Mouse (Mus musculus): ENCODE measurements around the gene Adam22. TPM values are rescaled to one million over a fixed set of nuclear protein-coding genes. Genes with fewer than 3 reads are reported as not detected.

Gene Adam22
- polyA plus RNA-seq, 1 experiment = 5.6 TPM

DNA sequence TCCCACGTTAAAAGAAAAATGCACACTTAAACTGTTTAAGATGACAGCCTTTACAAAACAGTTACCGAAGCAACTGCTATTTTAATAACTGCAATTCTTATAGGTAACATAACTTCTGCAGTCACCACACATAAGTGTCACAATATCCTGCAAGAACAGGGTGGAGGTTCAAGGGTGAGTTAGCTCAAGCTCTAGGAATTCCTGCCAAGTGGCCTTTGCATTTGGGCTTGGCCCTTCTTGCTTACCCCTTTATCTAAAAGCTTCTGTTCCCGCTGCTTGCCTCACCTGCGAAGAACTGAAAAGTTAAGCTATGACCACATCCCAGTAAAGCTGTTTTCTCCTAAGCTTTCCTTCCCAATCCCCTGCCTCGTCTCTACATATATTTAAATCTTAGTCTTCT is 235.4 kb downstream of the Adam22 start:
- Histone ChIP-seq H3K27me3 (ENCODE audit: control insufficient read depth, insufficient read depth, low read length, poor library complexity, severe bottlenecking) (no peaks in the 10 kb centered on the region), H3K36me3 (ENCODE audit: control insufficient read depth, insufficient read depth, low read length, poor library complexity, severe bottlenecking) (no peaks in the 10 kb centered on the region), H3K4me3 (ENCODE audit: low read depth, low read length) (no peak overlapping the region), H3K4me1 (ENCODE audit: control insufficient read depth, insufficient read depth, low read length) (no peaks in the 10 kb centered on the region), H3K9me3 (replicated peaks; ENCODE audit: control insufficient read depth, insufficient read depth, low read length, poor library complexity, severe bottlenecking) (no peaks in the 10 kb centered on the region), H3K27ac (ENCODE audit: insufficient read depth, low read length) (no peak overlapping the region), H3K9ac (ENCODE audit: low read depth, poor library complexity, severe bottlenecking) (no peak overlapping the region)
- TF ChIP-seq CTCF (IDR thresholded peaks at IDR 0.05; ENCODE audit: low read depth, low read length) = no peak
- TF ChIP-seq POLR2A (IDR thresholded peaks at IDR 0.05; ENCODE audit: insufficient read depth, low read length) = no peak
- no peak for TF ChIP-seq EP300 (IDR thresholded peaks at IDR 0.05; ENCODE audit: insufficient read depth, low read depth, low read length)

DNA sequence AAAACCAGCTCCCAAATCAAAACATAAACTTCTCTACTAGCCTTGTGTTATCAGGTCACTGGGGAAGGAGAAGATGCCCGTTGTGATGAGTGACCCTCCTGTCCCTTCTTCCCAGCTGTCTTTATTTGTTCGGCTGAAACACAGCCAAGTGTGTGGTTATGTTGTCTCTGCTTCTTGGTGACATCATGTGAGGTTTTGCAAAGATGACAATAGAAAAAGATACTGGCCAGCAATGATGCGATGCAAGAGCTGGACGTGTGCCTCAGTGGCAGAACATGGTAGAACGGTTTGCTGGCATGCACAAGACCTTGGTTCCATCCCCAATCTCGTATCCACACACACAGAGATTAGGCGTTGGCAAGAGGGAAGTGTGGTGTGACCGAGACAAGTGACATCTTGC is 236.0 kb downstream of the Adam22 start:
- Histone ChIP-seq H3K4me1 (ENCODE audit: control insufficient read depth, insufficient read depth, low read length) (no peaks in the 10 kb centered on the region), H3K36me3 (ENCODE audit: control insufficient read depth, insufficient read depth, low read length, poor library complexity, severe bottlenecking) (no peaks in the 10 kb centered on the region), H3K4me3 (ENCODE audit: low read depth, low read length) (no peak overlapping the region), H3K9ac (ENCODE audit: low read depth, poor library complexity, severe bottlenecking) (no peak overlapping the region), H3K27ac (ENCODE audit: insufficient read depth, low read length) (no peak overlapping the region), H3K27me3 (ENCODE audit: control insufficient read depth, insufficient read depth, low read length, poor library complexity, severe bottlenecking) (no peaks in the 10 kb centered on the region), H3K9me3 (replicated peaks; ENCODE audit: control insufficient read depth, insufficient read depth, low read length, poor library complexity, severe bottlenecking) (no peaks in the 10 kb centered on the region)
- TF ChIP-seq CTCF (IDR thresholded peaks at IDR 0.05; ENCODE audit: low read depth, low read length) = no peak
- no peak for TF ChIP-seq POLR2A (IDR thresholded peaks at IDR 0.05; ENCODE audit: insufficient read depth, low read length)
- TF ChIP-seq EP300 (IDR thresholded peaks at IDR 0.05; ENCODE audit: insufficient read depth, low read depth, low read length) = no peak

DNA sequence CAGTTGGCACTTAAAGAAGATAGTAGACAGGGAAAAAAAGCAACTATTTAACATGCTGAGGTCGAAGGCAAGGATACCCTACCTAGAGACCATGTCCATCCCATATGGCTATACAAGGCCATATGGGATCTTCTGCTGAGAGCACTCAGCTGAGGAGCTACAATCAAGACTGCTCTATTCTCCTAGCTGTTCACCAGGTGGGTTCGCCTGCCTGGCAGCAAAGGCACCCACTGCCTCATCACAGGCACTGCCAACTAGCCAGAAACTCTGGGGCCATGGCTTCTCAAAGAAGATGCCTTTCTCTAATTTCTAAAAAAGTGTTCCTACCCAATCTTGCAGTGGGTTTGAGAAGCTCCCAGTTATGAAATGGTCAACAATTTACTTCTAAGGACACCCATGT is 238.2 kb downstream of the Adam22 start:
- Histone ChIP-seq H3K4me1 (ENCODE audit: control insufficient read depth, insufficient read depth, low read length) (no peaks in the 10 kb centered on the region), H3K9ac (ENCODE audit: low read depth, poor library complexity, severe bottlenecking) (no peak overlapping the region), H3K27me3 (ENCODE audit: control insufficient read depth, insufficient read depth, low read length, poor library complexity, severe bottlenecking) (no peaks in the 10 kb centered on the region), H3K9me3 (replicated peaks; ENCODE audit: control insufficient read depth, insufficient read depth, low read length, poor library complexity, severe bottlenecking) (no peaks in the 10 kb centered on the region), H3K36me3 (ENCODE audit: control insufficient read depth, insufficient read depth, low read length, poor library complexity, severe bottlenecking) (no peaks in the 10 kb centered on the region), H3K27ac (ENCODE audit: insufficient read depth, low read length) (no peak overlapping the region), H3K4me3 (ENCODE audit: low read depth, low read length) (no peak overlapping the region)
- TF ChIP-seq CTCF (IDR thresholded peaks at IDR 0.05; ENCODE audit: low read depth, low read length) (no peak), EP300 (IDR thresholded peaks at IDR 0.05; ENCODE audit: insufficient read depth, low read depth, low read length) (no peak), POLR2A (IDR thresholded peaks at IDR 0.05; ENCODE audit: insufficient read depth, low read length) (no peak)

DNA sequence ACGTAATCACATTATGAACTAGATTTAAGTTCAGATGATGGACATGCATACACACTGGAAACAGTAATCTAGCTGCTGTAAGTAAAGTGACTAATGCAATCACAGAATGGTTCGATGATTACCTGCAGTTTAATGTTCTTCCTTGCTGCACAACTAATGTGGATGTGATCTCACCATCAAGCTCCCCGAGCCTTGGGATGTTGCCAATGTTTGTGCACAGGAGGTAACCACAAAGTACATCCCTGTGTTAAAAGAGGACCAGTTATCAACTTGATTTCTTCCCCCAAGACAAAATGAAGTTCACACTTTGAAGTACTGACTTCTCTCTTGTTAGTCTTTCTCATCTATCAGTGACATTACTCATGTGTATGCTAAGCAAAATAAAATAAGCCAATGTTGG is 247.0 kb downstream of the Adam22 start:
- no peak overlapping the region for H3K4me3 ChIP-seq (ENCODE audit: low read depth, low read length)
- H3K36me3 ChIP-seq (ENCODE audit: control insufficient read depth, insufficient read depth, low read length, poor library complexity, severe bottlenecking) = no peaks in the 10 kb centered on the region
- no peaks in the 10 kb centered on the region for H3K9me3 ChIP-seq (replicated peaks; ENCODE audit: control insufficient read depth, insufficient read depth, low read length, poor library complexity, severe bottlenecking)
- TF ChIP-seq EP300 (IDR thresholded peaks at IDR 0.05; ENCODE audit: insufficient read depth, low read depth, low read length) (no peak), POLR2A (IDR thresholded peaks at IDR 0.05; ENCODE audit: insufficient read depth, low read length) (no peak), CTCF (IDR thresholded peaks at IDR 0.05; ENCODE audit: low read depth, low read length) (no peak)
- H3K9ac ChIP-seq (ENCODE audit: low read depth, poor library complexity, severe bottlenecking) = no peak overlapping the region
- H3K27me3 ChIP-seq (ENCODE audit: control insufficient read depth, insufficient read depth, low read length, poor library complexity, severe bottlenecking) = no peaks in the 10 kb centered on the region
- no peaks in the 10 kb centered on the region for H3K4me1 ChIP-seq (ENCODE audit: control insufficient read depth, insufficient read depth, low read length)
- no peak overlapping the region for H3K27ac ChIP-seq (ENCODE audit: insufficient read depth, low read length)

DNA sequence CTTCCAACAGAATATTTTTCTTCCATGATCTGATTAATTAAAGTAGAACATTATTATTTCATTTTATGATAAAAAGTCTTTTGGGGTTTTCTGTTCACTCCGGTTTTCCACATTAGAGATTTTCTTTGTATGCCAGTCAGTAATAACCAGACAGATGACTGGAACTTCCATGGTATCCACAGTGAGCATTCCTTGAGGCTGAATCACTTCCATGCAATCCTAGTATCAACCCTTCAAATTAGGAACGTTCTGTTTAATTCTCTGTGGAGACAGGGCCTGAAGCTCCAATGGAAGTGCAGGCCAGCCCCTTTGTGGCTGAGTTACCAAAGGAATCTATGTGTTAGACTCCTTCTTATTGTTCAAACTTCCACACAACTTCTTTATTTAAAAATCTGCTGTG is 247.9 kb downstream of the Adam22 start:
- Histone ChIP-seq H3K4me3 (ENCODE audit: low read depth, low read length) (no peak overlapping the region), H3K4me1 (ENCODE audit: control insufficient read depth, insufficient read depth, low read length) (no peaks in the 10 kb centered on the region), H3K27ac (ENCODE audit: insufficient read depth, low read length) (no peak overlapping the region), H3K9me3 (replicated peaks; ENCODE audit: control insufficient read depth, insufficient read depth, low read length, poor library complexity, severe bottlenecking) (no peaks in the 10 kb centered on the region), H3K9ac (ENCODE audit: low read depth, poor library complexity, severe bottlenecking) (no peak overlapping the region), H3K36me3 (ENCODE audit: control insufficient read depth, insufficient read depth, low read length, poor library complexity, severe bottlenecking) (no peaks in the 10 kb centered on the region), H3K27me3 (ENCODE audit: control insufficient read depth, insufficient read depth, low read length, poor library complexity, severe bottlenecking) (no peaks in the 10 kb centered on the region)
- no peak for TF ChIP-seq POLR2A (IDR thresholded peaks at IDR 0.05; ENCODE audit: insufficient read depth, low read length)
- no peak for TF ChIP-seq CTCF (IDR thresholded peaks at IDR 0.05; ENCODE audit: low read depth, low read length)
- TF ChIP-seq EP300 (IDR thresholded peaks at IDR 0.05; ENCODE audit: insufficient read depth, low read depth, low read length) = no peak

DNA sequence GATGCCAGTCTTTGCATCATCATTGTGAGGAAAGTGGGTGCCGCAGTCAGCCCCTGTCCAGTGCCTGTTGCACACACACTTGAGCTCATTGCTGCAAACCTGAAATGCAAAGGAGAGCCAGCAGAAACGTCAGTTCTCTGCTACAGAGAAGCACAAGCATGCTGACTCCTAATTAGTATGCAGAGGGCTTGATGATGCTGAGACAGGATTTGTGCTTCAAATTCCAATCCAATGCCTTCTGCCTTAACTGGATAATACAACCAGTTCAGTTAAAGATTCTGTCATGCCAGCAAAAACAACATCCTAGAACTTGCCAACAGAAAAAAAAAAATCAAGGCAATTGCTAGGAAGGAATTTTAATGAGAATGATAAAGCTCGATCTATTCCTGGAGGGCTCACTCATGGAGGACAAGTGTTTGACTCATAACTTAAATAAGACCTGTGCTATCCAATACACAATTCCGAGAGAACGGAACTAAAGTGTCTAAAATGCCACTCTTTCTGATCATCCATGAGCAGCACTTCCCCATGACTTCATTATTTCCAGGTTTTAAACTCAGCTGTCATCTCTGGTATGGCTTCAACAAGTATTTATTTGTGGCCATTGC is 251.3 kb downstream of the Adam22 start:
- no peaks in the 10 kb centered on the region for H3K36me3 ChIP-seq (ENCODE audit: control insufficient read depth, insufficient read depth, low read length, poor library complexity, severe bottlenecking)
- no peak overlapping the region for H3K9ac ChIP-seq (ENCODE audit: low read depth, poor library complexity, severe bottlenecking)
- no peak overlapping the region for H3K27ac ChIP-seq (ENCODE audit: insufficient read depth, low read length)
- no peaks in the 10 kb centered on the region for H3K4me1 ChIP-seq (ENCODE audit: control insufficient read depth, insufficient read depth, low read length)
- H3K9me3 ChIP-seq (replicated peaks; ENCODE audit: control insufficient read depth, insufficient read depth, low read length, poor library complexity, severe bottlenecking) = no peaks in the 10 kb centered on the region
- H3K27me3 ChIP-seq (ENCODE audit: control insufficient read depth, insufficient read depth, low read length, poor library complexity, severe bottlenecking) = no peaks in the 10 kb centered on the region
- H3K4me3 ChIP-seq (ENCODE audit: low read depth, low read length) = no peak overlapping the region
- TF ChIP-seq POLR2A (IDR thresholded peaks at IDR 0.05; ENCODE audit: insufficient read depth, low read length) (no peak), CTCF (IDR thresholded peaks at IDR 0.05; ENCODE audit: low read depth, low read length) (no peak)
